Mouse (Mus musculus) adrenal gland, postnatal 36 days (tissue): ENCODE results near the gene Wfdc5. TPM values are rescaled to one million over a fixed set of nuclear protein-coding genes. Genes with fewer than 3 reads are reported as not detected.

Experiments used
- DNase-seq, 2 experiments: peaks; one replicate each; pipeline ENCODE4 v3.0.0; 2021; ENCODE audit warnings: mixed read lengths in 1 of 2
- total RNA-seq, 2 experiments: library from RNA; stranded (reverse); gene quantifications; 2 replicates each; pipeline ENCODE4 v1.2.3; 2021

Gene Wfdc5
- total RNA-seq, 2 experiments from 2014 or later: not detected

DNA sequence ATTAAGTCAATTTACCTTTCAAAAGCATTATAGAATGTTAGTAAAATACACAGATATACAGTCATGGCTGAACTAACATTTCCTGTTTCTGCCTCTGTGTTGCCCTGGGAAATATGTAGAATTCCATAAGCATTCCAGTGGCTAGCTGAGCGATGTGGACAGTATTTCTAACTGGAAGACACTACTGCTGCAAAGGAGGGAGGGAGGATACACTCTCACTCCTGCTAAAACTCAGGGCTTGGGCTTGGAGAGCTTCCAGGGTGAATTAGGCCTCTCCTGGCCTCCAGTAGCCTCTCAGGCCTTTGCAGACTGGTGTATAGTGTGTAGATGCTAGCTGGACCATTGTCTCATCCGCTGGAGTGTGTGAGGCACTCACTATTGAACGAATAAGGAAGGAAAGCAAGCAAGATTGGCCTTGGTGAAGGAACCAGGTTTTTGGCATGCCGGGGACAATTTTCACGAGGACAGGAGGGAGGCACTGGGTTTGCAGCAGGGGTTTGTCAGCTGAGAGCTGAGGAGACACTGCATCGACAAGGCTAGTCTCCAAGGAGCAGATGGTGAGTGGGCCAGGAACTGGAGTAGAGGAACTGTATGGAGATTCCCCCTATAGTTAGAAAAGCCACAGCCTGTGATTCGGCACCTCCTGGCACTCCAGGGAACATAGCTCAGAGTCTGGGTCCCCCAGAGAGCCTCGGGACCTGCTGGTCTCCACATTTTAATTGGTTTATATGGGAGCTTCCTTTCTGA lies 7.7 kb downstream of the Wfdc5 start:
- no peak for DNase-seq

DNA sequence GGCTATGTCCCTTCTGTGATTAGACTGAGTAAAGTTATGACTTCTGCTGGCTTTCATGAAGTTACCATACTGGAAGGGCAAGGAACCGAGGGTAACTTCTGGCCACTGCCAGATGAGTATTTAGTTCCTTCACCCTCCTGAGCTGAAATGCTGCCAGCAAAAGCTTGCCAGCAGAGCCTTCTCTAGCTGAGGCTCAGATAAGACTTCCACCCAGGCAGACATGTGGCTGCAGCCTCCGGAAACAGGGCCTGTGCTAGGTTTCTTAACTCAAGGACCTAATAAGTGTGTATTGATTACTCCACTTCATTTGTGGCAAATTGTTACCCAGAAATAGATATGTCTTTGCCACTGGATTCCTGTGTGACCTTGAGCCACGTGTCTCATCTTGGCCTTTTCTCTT lies 9.1 kb downstream of the Wfdc5 start:
- peak; percentile 36 to 46 for DNase-seq

DNA sequence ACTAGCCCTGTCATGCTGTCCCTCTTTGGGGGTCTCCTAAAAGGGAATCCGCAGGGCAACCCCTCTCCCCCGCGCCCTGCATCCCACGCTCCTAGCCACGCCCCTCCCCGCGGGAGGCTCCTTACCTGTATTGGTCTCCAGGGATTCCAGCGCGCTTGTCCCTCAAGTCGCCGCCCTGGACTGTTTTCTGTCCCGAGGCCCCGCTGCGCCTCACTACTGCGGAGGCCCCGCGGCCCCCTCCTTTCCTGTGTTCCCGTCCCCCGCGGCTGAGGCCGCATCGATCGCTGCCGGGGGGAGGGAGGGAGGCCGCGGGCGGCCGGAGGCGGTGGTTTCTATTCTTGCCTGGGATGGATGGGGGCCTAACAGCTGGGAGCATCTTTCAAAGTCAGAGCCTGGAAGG lies 11.6 kb downstream of the Wfdc5 start, which contains the start of gene Kcns1:
Gene Kcns1 (minus strand): TSS at position 212 of the 400 bp plus-strand sequence.
- DNase-seq: no peak

DNA sequence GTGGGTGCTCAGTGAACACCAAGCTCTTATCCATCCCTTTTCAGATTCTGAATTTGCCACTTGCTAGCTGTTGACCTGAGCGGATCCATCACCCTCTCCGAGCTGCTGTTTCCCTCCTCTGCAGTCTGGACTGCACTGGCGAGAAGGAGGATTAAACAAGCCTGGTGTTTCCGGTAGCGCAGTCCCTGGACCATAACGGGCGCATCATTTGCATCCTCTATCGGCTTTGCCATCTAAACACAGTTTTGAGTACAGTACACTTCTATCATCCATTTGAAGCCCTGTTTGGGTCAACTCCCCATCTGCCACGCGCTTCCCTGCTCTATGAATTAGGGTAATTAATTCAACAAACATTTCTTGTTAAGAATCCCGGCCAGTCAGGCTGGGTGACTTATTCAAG lies 12.2 kb downstream of the Wfdc5 start:
- no peak for DNase-seq

- no peak for DNase-seq
Measured at GRCm38 (mm10) chr2:164168571-164168946, 14.0 kb downstream of the Wfdc5 start.

GRCm38 (mm10) chr2:164167752-164168570 lies 14.6 kb downstream of the Wfdc5 start:
- DNase-seq: no peak

DNA sequence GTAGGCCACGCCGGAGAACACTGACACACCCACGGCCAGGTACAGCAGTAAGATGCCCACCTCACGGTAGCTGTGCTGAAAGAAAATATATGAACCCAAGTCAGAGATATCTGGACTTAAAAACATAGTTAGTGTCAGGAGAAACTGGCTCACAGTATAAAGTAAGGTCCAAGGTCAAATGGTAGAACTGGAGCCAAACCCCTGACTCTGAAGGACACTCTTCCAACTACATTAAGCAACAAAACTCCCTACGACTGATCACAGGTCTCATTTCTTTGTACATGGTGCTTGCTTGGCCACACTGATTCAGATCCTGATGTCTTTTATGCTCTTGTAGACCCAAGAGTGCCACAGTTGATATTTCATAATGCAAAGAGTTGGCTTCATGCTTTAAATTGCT lies 17.6 kb downstream of the Wfdc5 start:
- peak; percentile 40 to 44 for DNase-seq

DNA sequence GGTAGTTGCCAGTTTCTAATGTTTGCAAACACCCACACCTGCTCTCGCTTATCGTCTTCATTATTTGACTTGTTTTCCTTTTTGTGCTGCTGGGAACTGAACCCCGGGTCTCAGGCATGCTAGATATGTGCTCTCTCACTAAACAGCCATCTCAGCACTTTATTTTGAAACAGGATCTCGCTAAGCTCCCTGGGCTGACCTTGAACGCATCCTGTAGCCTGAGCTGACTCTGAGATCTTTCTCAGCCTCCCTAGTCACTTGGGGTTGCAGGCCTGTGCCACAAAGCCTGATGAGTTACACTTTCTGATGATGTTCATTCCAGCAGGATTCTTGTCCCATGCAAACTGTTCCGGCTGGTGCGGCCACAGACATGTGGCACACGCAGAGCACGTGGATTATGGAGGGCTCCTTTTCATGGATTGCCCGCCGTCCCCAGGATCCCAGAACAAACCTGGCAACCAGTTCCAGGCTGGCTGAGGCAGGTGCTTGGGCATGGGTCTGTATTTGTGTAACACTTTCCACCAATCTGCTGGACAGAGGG lies 21.0 kb downstream of the Wfdc5 start:
- DNase-seq: peak in 1 of 2 experiments; percentile 36

DNA sequence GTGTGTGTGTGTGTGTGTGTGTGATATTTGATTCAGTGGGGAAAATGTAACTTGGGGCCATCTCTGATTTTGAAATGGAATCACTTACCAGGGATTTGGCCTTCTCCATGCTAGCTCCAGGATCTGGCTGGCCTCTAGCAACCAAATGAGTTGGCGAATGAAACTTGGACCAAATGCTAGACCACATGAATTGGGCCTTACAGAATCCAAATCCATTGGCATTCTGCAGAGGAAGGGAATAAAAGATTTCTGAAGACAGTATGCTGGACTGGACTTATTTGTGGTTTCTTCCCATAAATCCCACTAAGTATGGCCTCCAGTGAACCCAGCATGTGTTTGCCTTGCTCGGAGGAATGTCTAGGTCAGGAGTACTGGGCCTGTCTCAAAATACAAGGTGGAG lies 23.7 kb downstream of the Wfdc5 start:
- DNase-seq: no peak

DNA sequence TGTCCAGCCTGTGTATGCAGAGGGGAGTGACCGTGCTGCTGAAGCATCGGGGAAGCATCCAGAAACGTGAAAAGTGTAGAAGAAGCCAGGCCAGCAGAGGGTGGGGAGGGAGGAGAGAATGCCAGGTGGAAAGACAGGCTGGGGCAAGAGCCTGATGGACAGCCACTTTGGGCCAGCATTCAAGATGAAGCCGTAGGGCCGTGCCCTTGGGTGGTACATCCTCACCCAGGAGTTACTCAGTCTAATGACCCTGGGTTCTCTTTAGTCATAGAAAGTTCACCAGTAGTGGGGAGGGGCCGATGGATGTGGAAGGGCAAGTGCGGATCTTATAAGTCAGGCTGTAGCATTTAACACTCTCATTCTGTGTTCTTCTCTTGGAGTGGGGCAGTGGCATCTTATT lies 26.4 kb downstream of the Wfdc5 start:
- DNase-seq: peak; percentile 44 to 53

DNA sequence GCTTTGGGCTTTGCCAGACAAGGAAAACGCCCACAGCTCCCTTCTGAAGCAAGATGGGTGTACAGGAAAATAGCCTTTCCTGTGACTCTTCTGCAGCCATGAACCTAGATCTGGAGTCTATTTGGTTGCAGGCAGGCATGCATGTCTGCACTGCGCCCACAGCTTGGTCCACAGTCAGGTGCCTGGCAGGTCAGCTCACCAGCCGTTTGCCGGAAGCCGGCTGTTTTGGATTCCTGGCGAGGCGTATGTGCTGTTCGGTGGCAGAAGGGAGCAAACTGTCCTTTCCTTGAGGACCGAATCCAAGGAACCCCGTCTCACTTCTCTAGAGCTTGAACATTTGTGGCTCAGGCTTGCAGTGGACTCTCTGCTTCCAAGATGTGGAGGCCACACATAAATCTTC lies 28.5 kb downstream of the Wfdc5 start:
- DNase-seq: no peak

DNA sequence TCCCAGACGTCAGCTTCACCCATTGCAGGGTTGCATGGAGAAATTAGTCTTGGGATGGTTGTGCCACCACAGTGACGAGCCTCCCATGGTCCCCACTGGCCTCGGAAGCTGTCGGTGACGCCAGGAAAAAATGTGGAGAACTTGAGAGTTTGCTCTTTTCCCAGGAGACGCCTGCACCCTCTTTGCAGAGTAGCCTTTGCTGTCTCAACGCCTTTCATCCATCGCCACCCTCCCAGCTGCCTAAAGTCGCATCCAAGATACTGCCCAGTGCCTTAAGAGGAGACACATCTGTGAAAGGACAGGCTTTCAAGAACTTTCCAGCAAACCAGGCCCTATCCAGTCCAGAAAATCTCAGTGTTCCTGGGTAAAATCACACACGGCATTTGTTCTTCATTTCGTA lies 30.2 kb downstream of the Wfdc5 start:
- DNase-seq: no peak

DNA sequence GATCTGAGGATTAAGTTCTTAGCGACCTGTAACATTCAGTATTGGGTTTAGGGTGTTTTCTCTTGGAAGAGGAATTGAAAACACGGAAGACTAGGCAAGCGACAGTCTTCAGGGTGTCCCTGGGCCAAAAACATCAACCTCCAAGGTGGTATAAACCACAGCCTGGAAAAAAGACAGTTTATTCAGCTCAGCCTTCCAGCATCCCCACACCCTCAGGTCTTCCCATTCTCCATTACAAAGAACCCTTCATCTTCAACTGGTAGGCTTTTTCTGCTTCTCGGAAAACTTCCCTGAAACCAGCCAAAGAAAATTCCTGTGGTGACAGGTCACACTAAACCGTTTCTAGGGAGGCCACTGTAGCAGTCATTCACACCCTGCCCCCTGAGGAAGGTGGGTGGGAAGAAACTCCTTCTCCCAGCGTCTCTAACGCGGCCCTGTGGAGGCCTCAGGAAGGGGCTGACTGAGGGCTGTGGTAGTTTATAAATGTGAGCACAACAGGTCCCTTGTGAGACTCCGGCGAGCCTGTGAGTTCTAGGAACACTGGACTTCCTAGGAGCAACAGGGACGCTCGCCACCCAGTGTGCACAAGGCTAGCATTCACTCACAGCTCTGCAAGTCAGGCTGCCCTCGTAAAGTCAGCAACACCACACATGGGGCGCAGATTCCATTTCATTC lies 32.3 kb downstream of the Wfdc5 start:
- DNase-seq: no peak

DNA sequence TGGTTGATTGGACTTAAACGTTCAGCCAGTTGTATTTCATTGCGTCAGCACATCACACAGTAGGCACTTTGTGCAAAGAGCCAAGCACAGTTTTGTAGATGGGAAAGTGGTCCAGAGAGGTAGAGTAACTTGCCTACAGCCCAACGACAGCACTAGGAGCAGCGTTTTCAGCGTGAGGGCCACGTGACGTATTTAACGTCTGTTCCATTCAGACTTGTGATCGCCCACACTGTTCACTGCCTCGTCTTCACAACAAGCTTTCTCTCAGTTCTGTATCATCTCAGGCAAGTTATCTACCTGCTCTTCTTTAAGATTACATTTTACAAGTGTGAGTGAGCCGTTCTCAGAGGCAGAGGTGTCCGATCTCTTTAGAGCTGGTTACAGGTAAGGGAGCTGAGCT lies 36.0 kb downstream of the Wfdc5 start:
- no peak for DNase-seq

- DNase-seq: peak in 1 of 2 experiments; percentile 41
Measured at GRCm38 (mm10) chr2:164144541-164144940, 38.0 kb downstream of the Wfdc5 start.

GRCm38 (mm10) chr2:164144025-164144424 lies 38.5 kb downstream of the Wfdc5 start:
- peak; percentile 32 to 37 for DNase-seq

DNA sequence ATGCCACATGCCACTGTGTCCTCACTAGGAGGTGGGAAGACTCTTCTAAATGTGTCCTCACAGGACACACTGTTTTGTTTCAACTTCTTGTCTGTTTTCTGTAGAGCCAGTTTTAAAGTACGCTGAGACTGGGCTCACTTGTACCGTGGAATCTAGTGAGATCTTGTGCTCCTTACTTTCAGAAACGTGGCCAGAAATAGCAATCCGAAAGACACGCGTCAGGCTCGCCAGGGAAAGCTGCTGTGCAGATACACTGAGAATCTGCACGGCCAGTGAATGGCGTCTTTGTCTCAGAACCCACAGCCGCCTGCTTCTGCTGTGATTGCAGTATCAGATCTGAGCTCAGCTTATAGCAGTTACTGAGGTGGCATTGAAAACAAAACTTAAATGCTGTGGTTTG lies 40.5 kb downstream of the Wfdc5 start:
- DNase-seq: peak; percentile 27 to 48

DNA sequence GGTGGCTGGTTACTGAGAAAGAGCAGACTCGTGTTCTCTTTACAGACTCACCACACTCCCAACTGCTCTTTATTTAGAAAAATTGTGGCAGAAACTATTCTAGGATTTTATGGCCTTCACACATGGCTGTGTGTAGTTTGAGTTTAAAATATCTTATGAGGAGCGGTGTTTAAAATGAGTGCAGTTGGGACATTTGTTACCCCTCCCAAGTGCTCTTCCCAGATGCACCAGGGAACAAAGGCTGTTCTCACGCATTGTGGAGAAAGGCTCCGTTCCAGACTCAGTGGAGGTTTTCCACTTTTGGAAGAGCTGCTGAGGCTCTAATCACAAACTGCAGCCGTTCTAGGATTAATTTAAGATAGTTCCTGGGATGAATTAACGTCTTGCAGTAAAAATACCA lies 44.8 kb downstream of the Wfdc5 start:
- no peak for DNase-seq

DNA sequence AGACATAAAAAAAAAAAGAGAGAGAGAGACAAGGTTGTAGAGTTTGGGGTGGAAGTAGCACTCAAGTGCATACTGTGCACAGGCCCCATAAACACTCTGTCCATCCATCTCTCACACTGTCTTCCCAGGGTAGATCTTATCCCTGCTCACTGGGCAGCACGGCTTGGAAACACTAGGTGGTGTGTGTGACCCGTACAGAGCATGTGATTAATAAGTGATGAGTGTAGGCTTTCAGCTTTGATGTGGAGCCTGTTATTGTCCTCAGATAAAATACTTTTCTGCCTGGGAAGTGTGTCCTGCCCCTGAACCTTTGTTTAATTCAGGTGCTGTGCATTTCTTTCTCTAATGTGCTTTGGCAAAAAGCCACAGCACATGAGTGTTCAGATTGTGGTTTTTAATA lies 46.1 kb downstream of the Wfdc5 start:
- DNase-seq: peak; percentile 31 to 35

DNA sequence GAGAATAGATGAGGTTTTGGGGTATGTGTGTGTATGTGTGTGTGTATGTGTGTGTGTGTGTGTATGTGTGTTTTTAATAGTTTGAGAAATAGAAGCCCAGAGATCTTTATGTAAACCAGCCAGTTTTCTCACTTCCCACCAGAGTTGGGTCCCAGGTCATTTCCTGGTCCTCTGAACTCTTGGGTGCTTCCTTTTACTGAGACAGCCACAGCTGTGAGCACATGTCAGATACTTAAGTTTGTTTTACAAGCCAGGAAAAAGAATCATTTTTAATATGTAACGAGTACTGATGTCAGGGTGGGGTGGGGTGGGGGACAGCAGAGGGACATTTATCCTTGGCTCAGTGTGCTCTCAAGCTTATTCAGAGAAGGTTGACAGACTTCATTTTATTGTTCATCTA lies 47.2 kb downstream of the Wfdc5 start:
- DNase-seq: no peak

DNA sequence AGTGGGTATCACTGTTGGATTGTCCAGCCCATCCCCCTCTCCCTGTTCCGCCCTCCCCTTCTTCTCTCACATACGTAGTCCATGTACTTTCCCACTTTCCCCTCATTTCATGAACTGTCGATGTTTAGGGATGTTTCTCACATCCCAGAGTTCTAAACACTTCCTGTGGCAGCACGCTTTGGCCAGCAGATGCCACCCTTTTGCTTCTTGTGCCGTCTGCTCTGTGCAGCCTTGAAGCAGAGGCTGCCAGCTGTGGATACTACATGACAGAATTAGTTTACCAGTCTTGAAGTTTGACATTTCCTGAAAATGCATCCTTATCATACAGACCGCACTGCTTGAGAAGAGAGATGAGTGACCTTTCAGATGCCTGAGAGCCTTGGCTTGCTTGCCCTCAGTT lies 48.0 kb downstream of the Wfdc5 start:
- peak; percentile 60 to 70 for DNase-seq

DNA sequence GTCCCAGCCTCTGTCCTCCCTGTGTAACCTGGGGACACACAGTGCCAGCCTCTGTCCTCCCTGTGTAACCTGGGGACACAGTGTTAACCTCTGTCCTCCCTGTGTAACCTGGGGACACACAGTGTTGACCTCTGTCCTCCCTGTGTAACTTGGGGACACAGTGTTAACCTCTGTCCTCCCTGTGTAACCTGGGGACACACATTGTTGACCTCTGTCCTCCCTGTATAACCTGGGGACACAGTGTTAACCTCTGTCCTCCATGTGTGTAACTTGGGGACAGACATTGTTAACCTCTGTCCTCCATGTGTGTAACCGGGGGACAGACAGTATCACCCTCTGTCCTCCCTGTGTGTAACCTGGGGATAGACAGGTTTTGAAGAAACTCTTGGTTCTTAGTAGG lies 51.0 kb downstream of the Wfdc5 start:
- no peak for DNase-seq
